Mouse (Mus musculus) bone marrow, adult 2 months (tissue): ENCODE results near the gene Dnlz.

Experiments
- CTCF ChIP-seq: fragments of 200-500 bp; IDR thresholded peaks from 2 replicates; pipeline ENCODE4 v1.5.1; 2011; ENCODE audit warnings: low read length, control low read depth; ENCODE audit not compliant: control insufficient read depth, insufficient read depth
- POLR2A ChIP-seq: fragments of 200-500 bp; IDR thresholded peaks from 2 replicates; pipeline ENCODE4 v1.6.1; 2011; ENCODE audit warnings: low read depth, mild to moderate bottlenecking, control low read depth, low read length, borderline replicate concordance; ENCODE audit not compliant: control insufficient read depth

GRCm38 (mm10) chr2:26401023-26401422, 49.1 kb upstream of the Dnlz start:
- TF ChIP-seq POLR2A, result no peak
- TF ChIP-seq CTCF, result no peak
